Mouse (Mus musculus): Measurements from ENCODE around the gene Adsl.

Adsl gene

GRCm38 (mm10) chr15:80938615-80939014 lies 9.7 kb upstream of the Adsl start:
- in situ Hi-C loops (cut with MboI, MseI): loop anchor here (10.0 kb wide), 1 partner anchor 204 kb away; no protein-coding TSS in a partner anchor

GRCm38 (mm10) chr15:80939401-80939800 lies 8.9 kb upstream of the Adsl start:
- in situ Hi-C loops (cut with MboI, MseI): loop anchor here (10.0 kb wide), 1 partner anchor 205 kb away; no protein-coding TSS in a partner anchor

DNA sequence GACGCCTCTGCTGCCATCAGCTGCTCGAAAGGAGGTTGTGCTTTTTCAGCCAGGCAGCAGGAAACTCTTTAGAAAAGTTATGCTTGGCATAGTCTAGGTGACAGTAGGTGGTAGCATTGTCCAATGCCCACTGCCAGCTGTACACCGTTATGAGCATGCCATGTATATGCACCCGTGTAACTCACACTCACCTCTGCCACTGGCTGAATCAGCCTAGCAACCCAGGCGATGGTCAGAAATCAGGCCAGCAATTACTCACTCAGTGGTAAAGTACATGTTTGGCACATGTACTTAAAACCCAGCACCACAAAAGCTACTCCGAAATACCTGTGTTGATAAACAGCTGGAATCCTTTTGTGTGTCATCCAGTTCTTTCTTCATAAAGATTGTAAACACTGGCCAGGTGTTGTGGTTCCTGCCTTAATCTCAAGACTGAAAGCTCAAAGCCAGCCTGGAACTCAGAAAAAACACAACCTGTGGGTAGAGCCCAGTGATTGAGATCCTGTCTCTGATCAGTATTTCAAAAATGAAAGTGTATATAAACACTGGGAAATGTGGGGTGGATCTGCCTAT lies 6.7 kb upstream of the Adsl start:
- in situ Hi-C loops (cut with MboI, MseI): no loop called here

DNA sequence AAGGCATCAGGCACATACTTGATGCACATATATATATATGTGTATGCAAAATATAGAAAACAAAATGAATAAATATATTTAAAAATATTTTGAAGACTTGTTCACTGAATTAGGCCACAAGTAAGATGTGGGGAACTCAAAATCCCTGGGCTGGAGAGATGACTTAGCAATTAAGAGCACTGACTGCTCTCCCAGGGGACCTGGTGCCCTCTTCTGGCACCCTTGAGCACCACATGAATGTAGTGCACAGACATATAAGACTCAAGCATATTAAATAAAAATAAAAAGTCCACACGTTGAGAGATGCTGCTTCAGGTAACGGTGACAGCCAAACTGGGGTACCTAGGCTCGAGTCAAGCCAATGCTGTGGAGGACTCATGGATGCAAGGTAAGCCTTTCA lies 2.4 kb upstream of the Adsl start:
- in situ Hi-C loops (cut with MboI, MseI): loop anchor here (5.0 kb wide), 1 partner anchor 239 kb away; no protein-coding TSS in a partner anchor

- in situ Hi-C loops (cut with MboI, MseI): loop anchor here (5.0 kb wide), 1 partner anchor 242 kb away; no protein-coding TSS in a partner anchor
These were observed 1.1 kb downstream of the Adsl start for GRCm38 (mm10) chr15:80949431-80949830.

DNA sequence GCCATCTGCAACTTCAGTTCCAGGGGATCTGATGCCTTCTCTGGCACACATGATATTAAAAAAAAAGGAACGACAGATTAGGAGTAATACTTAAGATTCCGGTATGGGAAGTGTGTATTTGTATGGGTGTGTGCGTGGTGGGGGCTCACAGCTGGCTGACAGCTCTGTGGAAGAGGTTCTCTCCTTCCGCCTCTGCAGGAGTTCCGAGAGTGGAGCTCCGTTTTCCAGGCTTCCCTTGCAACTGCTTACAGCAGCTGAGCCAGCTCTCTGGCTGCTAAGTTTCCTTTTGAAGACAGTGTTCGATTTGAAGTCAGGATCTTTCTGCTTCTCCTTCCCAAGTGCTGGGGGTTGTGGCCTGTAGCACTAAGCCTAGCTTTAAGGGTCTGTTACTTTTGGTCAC lies 1.8 kb downstream of the Adsl start:
- in situ Hi-C loops (cut with MboI, MseI): loop anchor here (25.0 kb wide), 1 partner anchor 687 kb away; no protein-coding TSS in a partner anchor

- in situ Hi-C loops (cut with MboI, MseI): loop anchor here (25.0 kb wide), 1 partner anchor 683 kb away; no protein-coding TSS in a partner anchor
These were observed 5.7 kb downstream of the Adsl start for GRCm38 (mm10) chr15:80953971-80954370.

DNA sequence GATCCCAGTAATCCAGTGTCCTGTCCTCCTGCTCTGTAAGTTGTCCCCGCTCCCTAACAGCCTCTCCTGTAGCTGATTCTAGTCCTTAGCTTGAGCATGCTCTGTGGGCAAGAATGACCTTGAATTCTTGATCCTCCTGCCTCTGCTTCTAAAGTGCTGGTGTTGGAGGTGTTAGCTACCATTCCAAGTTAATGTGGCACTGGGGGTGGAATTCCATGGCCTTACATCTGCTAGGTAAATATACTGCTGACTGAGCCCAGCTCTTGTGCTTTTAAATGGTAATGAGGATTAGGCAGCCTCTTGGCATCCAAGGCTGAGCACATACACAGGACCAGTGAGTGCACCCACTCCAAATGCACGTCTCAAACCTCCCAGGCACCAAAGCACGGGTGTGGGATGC lies 6.6 kb downstream of the Adsl start:
- in situ Hi-C loops (cut with MboI, MseI): loop anchor here (5.0 to 25.0 kb wide), 2 partner anchors 38 to 682 kb away; no protein-coding TSS in a partner anchor

DNA sequence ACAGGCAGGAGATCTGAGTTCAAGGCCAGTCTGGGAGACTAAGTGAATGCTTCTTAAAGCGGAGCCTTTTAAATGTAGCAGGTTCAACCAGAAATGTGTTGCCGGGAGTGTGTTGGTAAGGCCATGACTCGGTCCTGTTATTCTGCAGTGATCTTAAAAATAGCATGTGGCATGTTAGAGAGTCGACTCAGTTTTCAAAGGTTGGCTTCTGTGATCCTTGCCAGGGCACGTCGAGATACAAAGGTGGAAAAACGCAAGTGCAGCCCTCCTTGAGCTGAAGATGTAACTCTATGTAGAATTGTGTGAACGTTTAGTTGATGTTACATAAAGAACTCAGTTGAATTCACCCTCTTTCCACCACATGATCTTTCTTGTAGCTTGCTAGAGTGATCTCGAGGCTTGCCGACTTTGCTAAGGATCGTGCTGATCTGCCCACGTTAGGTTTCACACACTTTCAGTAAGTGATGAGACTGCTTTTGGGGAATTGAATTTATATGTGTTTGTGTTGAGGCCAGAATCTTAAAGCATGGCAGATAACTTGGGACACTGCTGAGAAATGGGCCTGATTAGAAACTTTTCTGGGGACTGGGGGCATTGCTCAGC lies 7.6 kb downstream of the Adsl start:
- in situ Hi-C loops (cut with MboI, MseI): loop anchor here (5.0 to 25.0 kb wide), 2 partner anchors 39 to 681 kb away; no protein-coding TSS in a partner anchor

DNA sequence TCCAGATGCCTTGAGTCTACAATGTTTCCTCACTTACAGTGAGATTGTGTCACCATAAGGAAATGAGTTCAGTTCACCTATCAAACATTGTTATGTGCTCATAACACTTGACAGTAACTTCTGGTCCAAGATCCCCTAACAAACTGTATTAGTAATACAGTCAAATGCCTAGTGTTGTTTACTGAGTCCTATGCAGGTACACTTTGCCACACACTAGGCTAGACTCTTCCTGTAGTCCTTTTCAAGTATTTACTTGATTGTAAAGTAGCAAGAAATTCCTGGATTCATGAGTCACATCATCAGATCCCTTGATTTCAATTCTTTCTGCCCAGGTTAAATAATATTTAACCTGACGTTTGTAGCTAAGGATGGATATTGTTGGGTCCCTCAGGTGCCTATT lies 21.1 kb downstream of the Adsl start:
- in situ Hi-C loops (cut with MboI, MseI): loop anchor here (25.0 kb wide), 1 partner anchor 668 kb away; no protein-coding TSS in a partner anchor

DNA sequence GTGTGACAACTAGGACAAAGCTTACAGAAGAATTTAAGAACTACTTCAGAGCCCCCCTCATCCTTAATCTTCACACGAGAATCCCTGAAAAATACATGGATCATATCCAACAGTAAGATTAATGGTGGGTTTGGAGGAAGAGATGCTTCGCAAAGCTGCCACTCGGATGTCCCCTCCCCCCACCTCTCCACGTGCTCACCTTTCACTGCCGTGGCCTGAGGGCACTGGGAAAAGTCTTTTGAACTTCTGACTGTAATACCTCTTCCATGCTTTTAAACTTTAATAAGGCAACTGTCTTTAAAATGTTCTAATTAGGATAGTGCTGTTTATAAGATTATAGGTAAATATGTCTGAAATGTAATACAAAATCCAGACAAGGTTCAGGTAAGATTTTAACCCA lies 26.0 kb downstream of the Adsl start:
- in situ Hi-C loops (cut with MboI, MseI): loop anchor here (25.0 kb wide), 1 partner anchor 663 kb away; no protein-coding TSS in a partner anchor

DNA sequence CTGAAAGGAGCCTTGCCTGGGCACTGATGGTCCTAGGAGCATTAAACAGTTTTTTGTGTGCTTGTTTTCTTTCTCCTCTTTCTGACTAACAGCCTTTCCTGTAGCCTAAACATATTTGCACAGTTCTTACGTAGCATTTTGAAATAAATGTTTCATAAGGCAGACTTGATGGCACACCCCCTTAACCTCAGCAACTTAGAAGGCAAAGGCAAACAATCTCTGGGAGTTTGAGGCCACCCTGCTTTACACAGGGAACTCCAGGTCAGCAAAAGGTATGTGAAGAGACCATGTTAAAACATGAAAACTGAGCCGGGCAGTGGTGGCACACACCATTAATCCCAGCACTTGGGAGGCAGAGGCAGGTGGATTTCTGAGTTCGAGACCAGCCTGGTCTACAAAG lies 27.4 kb downstream of the Adsl start:
- in situ Hi-C loops (cut with MboI, MseI): no loop called here

GRCm38 (mm10) chr15:80977620-80978334 lies 29.5 kb downstream of the Adsl start, which contains the start of gene Sgsm3:
Gene Sgsm3 (plus strand): TSS chr15:80977765.
- in situ Hi-C loops (cut with MboI, MseI): no loop called here

GRCm38 (mm10) chr15:80979611-80980010 lies 31.3 kb downstream of the Adsl start:
- in situ Hi-C loops (cut with MboI, MseI): no loop called here

GRCm38 (mm10) chr15:80981176-80981575 lies 32.9 kb downstream of the Adsl start:
- in situ Hi-C loops (cut with MboI, MseI): no loop called here

- in situ Hi-C loops (cut with MboI, MseI): no loop called here
These were observed 35.0 kb downstream of the Adsl start for GRCm38 (mm10) chr15:80983264-80983663.

GRCm38 (mm10) chr15:80988331-80988730 lies 40.0 kb downstream of the Adsl start:
- in situ Hi-C loops (cut with MboI, MseI): no loop called here

DNA sequence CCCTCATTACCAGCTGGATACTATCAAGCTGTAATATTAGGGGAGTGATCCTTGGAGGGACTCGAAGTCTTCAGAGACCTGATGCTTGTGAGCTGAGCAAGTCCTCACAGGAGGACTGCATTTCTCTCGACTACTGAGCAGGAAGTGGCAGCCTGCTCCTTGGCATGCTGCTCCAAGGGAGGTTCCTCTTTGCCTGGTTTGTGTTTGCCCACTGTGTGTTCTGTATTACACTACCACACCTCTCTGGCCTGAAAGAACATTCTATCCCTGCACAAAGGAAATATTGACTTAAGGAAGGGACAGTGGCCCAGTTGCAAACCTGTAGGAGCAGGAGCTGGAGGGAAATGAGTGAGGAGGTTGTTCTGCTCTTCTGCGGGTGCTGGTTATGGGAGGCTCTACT lies 41.4 kb downstream of the Adsl start:
- in situ Hi-C loops (cut with MboI, MseI): no loop called here

DNA sequence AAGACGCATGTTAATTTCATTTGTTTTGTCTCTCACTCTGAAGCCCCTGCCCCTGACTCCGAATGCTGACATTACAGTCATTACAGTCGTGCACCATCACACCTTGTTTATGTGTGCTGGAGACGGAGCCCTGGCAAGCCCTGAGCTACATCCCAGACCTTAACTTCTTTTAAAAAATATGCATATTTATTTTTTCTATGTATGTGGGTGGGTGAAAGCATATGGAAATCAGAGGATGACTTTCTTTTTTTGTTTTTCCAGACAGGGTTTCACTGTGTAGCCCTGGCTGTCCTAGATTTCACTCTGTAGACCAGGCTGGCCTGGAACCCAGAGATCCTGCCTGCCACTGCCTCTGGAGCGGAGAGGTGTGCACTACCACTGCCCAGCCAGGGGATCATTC lies 46.7 kb downstream of the Adsl start:
- in situ Hi-C loops (cut with MboI, MseI): no loop called here

GRCm38 (mm10) chr15:80996090-80996835 lies 48.0 kb downstream of the Adsl start:
- in situ Hi-C loops (cut with MboI, MseI): no loop called here

DNA sequence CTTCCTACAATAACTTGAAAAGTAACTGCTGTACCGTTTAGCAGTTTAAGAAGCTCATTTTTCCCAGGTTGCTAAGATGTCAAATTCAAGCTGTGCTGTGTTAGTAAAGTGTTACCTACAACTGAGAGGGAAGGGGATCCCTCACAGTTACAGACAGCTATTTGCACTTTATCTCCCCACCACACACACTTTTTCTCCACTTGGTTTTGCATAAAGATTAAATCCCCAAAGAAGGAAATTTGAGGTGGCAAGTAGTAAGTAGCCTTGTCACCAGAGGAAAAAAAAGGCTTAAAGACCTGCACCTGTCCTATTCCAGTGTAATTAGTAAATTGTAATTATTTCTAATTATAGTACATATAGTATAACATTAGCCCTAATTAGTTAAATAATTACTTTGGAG lies 48.8 kb downstream of the Adsl start:
- in situ Hi-C loops (cut with MboI, MseI): no loop called here
